Mouse (Mus musculus) heart, adult 2 months (tissue): ENCODE data around the gene Scaf1. TPM values are rescaled to one million over a fixed set of nuclear protein-coding genes. Genes with fewer than 3 reads are reported as not detected.

Experiments used
- DNase-seq, 2 experiments: peaks; one replicate each; pipeline ENCODE4 v3.0.0; 2021
- H3K27ac ChIP-seq: fragments of 200-600 bp; 2 replicates; pipeline ENCODE4 v1.8.1; 2022
- H3K27me3 ChIP-seq: fragments of 200-500 bp; 2 replicates; pipeline ENCODE4 v1.6.1; 2012; ENCODE audit warnings: mild to moderate bottlenecking, low read length, inconsistent platforms, mixed read lengths; ENCODE audit not compliant: control insufficient read depth, insufficient read depth
- H3K36me3 ChIP-seq: fragments of 200-500 bp; 2 replicates; pipeline ENCODE4 v1.6.1; 2012; ENCODE audit warnings: low read length, inconsistent platforms; ENCODE audit not compliant: control insufficient read depth, insufficient read depth
- H3K4me1 ChIP-seq: fragments of 200-500 bp; 2 replicates; pipeline ENCODE4 v1.6.1; 2011; ENCODE audit warnings: low read length; ENCODE audit not compliant: control insufficient read depth, insufficient read depth
- H3K4me3 ChIP-seq: fragments of 200-600 bp; 2 replicates; pipeline ENCODE4 v1.8.1; 2022
- H3K79me2 ChIP-seq: fragments of 200-500 bp; replicated peaks from 2 replicates; pipeline ENCODE4 v1.6.1; 2012; ENCODE audit warnings: mild to moderate bottlenecking, inconsistent platforms, low read length, moderate library complexity, mixed read lengths; ENCODE audit not compliant: control insufficient read depth, insufficient read depth
- H3K9ac ChIP-seq: fragments of 200-500 bp; 2 replicates; pipeline ENCODE4 v1.6.1; 2012; ENCODE audit warnings: low read depth, mild to moderate bottlenecking, control low read depth, inconsistent platforms, low read length, mixed read lengths
- CTCF ChIP-seq: fragments of 200-600 bp; IDR thresholded peaks from 2 replicates; pipeline ENCODE4 v1.8.1; 2022; ENCODE audit warnings: antibody characterized with exemption, mild to moderate bottlenecking, moderate library complexity
- EP300 ChIP-seq: fragments of 200-500 bp; IDR thresholded peaks from 2 replicates; pipeline ENCODE4 v1.6.1; 2011; ENCODE audit warnings: low read depth, low read length, control low read depth; ENCODE audit not compliant: insufficient read depth
- POLR2A ChIP-seq: fragments of 200-500 bp; IDR thresholded peaks from 2 replicates; pipeline ENCODE4 v1.6.1; 2011; ENCODE audit warnings: mild to moderate bottlenecking, low read depth, low read length, control low read depth; ENCODE audit not compliant: insufficient read depth
- WGBS: fragments of 180-500 bp; shearing (Covaris S2); methylation state at CpG from one replicate; pipeline ENCODE4 v1.1.7; 2018; 5-methylcytosine and 5-hydroxymethylcytosine counted together
- intact Hi-C: fragments of 180-260 bp; cut with DNase I; formaldehyde crosslinking; loops from one replicate; pipeline ENCODE4 v1.15.1; 2025
- polyA plus RNA-seq: library from polyadenylated mRNA; depleted of rRNA; stranded (reverse); fragments of >200 nt; gene quantifications from 2 replicates; pipeline ENCODE4 v1.2.3, GENCODE M21; 2012
- total RNA-seq, 2 experiments: library from RNA; stranded (reverse); gene quantifications; 2 replicates each; pipeline ENCODE4 v1.2.3; 2021

Gene Scaf1
- total and polyA plus RNA-seq, 3 experiments, result 36.0 to 46.6 (median 45.5) TPM

GRCm38 (mm10) chr7:45056972-45057348 lies 40.8 kb upstream of the Scaf1 start:
- no peaks in the 10 kb centered on the region for H3K27me3 ChIP-seq
- no peaks in the 10 kb centered on the region for H3K79me2 ChIP-seq
- DNase-seq, result no peak
- no peak overlapping the region for H3K4me3 ChIP-seq
- no peaks in the 10 kb centered on the region for H3K36me3 ChIP-seq
- intact Hi-C loops, result no loop called here
- H3K27ac ChIP-seq, result no peak overlapping the region
- no peak for TF ChIP-seq POLR2A
- TF ChIP-seq CTCF, result no peak
- no peak for TF ChIP-seq EP300
- no peak overlapping the region for H3K9ac ChIP-seq
- H3K4me1 ChIP-seq, result peaks cover 4% of the 10 kb centered on the region; the same call in 1 of the 2 replicates

GRCm38 (mm10) chr7:45056329-45056971 lies 40.3 kb upstream of the Scaf1 start:
- 59% methylated on average over 14 of the region's 14 CpGs for WGBS
- no peak overlapping the region for H3K4me3 ChIP-seq
- no peak overlapping the region for H3K9ac ChIP-seq
- no peak overlapping the region for H3K27ac ChIP-seq
- no peaks in the 10 kb centered on the region for H3K79me2 ChIP-seq
- no peak for DNase-seq
- H3K27me3 ChIP-seq, result no peaks in the 10 kb centered on the region
- H3K4me1 ChIP-seq, result peaks cover 5% of the 10 kb centered on the region
- intact Hi-C loops, result no loop called here
- TF ChIP-seq CTCF, result no peak
- no peak for TF ChIP-seq POLR2A
- TF ChIP-seq EP300, result no peak
- no peaks in the 10 kb centered on the region for H3K36me3 ChIP-seq

- DNase-seq, result peak; percentile 91 to 96
- Histone ChIP-seq H3K4me1 (peaks cover 5% of the 10 kb centered on the region), H3K9ac (peak overlapping the region; percentile 65), H3K4me3 (peak overlapping the region; percentile 89), H3K27ac (peak overlapping the region; percentile 95), H3K36me3 (no peaks in the 10 kb centered on the region), H3K79me2 (no peaks in the 10 kb centered on the region), H3K27me3 (no peaks in the 10 kb centered on the region)
- TF ChIP-seq POLR2A (peak; percentile 90), EP300 (0 out of 2 replicates have a peak, but pooled peaks have one; percentile 51), CTCF (no peak)
- intact Hi-C loops, result loop anchor here (1.0 to 5.0 kb wide), 2 partner anchors 37 to 67 kb away; partner anchors contain the start of genes Prmt1 and Rras
- WGBS, result 1% methylated on average over 33 of the region's 33 CpGs
These were observed 37.9 kb upstream of the Scaf1 start for GRCm38 (mm10) chr7:45053931-45054510.

- peak overlapping the region; percentile 96 for H3K9ac ChIP-seq
- peak overlapping the region; percentile 89 for H3K4me3 ChIP-seq
- no peaks in the 10 kb centered on the region for H3K36me3 ChIP-seq
- H3K27ac ChIP-seq, result peak overlapping the region; percentile 95
- under 1% methylated on average over 46 of the region's 59 CpGs for WGBS
- peaks cover 5% of the 10 kb centered on the region for H3K4me1 ChIP-seq
- no peaks in the 10 kb centered on the region for H3K27me3 ChIP-seq
- TF ChIP-seq EP300, result no peak
- peak; percentile 18; the same call in 1 of the 2 replicates for TF ChIP-seq POLR2A
- H3K79me2 ChIP-seq, result peaks cover 1% of the 10 kb centered on the region
- intact Hi-C loops, result loop anchor here (1.0 to 5.0 kb wide), 2 partner anchors 36 to 66 kb away; partner anchors contain the start of genes Prmt1 and Rras
- DNase-seq, result peak; percentile 86 to 89
These were observed 37.2 kb upstream of the Scaf1 start for GRCm38 (mm10) chr7:45053117-45053930.

- WGBS, result 0% methylated on average over 8 of the region's 18 CpGs
- Histone ChIP-seq H3K4me3 (peak within 1 kb of the TSS; percentile 89), H3K9ac (peak within 1 kb of the TSS; percentile 96), H3K79me2 (peaks cover 4% of the 10 kb centered on the region), H3K4me1 (peaks cover 5% of the 10 kb centered on the region), H3K27ac (peak within 1 kb of the TSS; percentile 95), H3K36me3 (no peaks in the 10 kb centered on the region), H3K27me3 (no peaks in the 10 kb centered on the region)
- no peak for DNase-seq
- TF ChIP-seq EP300, result no peak
- intact Hi-C loops, result loop anchor here (1.0 to 5.0 kb wide), 2 partner anchors 35 to 65 kb away; partner anchors contain the start of genes Prmt1 and Rras
These were observed 36.6 kb upstream of the Scaf1 start, which contains the start of gene Prr12 for GRCm38 (mm10) chr7:45052862-45053116. Gene Prr12, minus strand, starts transcription at chr7:45052881.
